Mouse (Mus musculus) 3T3-L1 (cell line): ENCODE results near the gene Urah.

ENCODE experiments used
- DNase-seq: peaks from one replicate; pipeline ENCODE4 v3.0.0-alpha.2; 2015; ENCODE audit warnings: low read depth, low spot score

Urah gene

DNA sequence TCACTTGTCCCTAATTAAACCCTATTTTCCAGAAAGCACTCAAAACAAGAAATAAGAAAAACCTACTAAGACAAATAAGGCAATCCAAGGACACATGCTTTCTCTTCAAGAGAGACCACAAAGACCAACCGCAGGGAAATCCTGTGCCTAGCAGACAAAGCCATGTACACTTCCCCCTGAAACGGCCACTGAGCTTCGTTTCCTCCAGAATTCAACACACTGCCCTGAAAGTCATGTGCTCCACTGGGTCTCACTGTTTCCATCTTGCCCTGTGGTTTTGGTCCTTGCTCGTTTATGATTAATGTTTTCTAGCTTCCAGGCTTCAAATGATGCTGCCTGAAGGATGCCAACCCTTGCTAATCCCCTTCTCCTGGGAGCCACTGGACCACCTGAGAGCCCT, 39.4 kb downstream of the Urah start:
- DNase-seq = no peak

DNA sequence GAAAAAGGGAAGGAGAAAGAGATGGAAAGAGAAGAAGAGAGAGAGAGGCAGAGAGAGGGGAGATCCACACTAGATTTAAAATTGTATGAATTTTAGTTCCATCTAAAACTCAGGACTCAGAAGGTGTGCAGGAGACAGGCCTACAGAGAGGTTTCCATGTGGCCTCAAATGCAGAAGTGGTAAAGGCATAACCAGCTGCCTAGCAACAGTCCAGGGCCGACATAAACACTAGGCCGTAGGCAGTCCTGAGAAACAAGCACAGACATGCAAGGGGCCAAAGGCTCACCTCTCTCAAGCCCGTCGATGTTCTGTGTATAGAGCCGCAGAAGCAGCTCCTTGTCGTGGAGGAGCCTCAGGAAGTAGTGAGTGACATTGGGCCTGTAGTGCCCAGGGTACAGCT, 42.5 kb downstream of the Urah start:
- no peak for DNase-seq

DNA sequence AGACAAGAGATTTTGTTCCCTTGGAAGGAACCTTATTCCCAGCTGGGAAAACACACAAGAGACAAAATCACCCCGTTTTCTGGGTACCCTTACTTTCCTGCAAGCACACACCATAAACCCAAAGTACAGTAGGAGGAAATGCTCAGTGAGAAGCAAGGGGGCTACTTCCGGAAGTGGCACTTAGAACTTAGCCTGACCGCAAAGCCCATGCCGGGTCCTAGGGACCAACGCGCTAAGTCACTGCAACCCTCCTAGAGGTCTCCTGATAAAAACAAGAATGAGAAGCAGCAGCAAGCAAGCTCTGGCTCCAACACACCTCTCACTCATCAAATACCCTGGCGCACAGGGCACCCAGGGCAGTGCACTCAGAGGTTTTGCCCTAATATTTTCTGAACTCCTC, 44.5 kb downstream of the Urah start:
- no peak for DNase-seq

DNA sequence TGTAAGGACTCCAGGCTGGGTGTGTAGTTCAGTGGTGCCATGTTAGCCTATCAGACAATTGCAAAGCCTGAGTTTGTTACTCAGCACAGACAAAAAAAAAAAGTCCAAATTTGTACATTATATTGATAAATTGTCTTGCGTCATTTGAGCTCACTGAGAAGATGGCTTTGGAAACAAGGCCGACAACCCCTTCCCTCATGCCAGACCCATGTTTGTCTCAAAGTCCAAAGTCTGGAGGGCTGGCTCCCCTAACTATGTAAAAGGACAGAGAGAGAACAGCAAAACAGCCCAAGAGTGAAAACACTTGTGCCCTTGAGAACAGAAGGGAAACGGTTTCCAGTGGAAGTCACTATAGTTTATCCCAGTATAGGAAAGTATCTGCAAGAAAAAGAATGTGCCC, 45.6 kb downstream of the Urah start:
- DNase-seq = no peak

DNA sequence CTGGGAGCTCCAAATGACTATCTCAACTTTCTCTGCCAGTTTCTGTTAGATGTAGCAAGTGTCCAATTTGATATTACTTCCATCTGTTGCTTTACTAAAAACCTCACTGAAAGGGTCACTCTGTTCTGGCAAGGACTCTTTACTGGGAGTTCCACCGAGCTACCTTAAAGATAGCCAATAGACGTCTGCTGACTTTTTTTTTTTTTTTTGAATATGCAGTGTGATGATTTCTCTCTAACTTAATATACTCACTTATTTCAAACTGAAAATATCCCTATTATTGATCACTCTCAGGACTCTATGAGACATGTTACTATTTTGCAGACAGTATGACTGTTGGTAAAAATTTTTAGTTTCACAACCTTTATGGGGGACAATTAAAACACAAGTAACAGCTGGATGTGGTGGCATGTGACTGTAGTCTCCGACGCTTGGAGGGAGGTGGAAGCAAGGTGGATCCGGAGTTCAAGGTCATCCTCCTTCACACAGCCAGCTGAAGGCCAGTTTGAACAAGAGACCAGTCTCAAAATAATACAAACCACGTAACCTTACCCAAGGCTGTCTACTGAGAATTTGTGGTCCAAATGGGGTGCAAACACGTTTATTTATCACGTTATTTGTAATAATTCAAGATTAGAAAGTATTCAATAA, 46.2 kb downstream of the Urah start:
- peak; percentile 4 for DNase-seq

DNA sequence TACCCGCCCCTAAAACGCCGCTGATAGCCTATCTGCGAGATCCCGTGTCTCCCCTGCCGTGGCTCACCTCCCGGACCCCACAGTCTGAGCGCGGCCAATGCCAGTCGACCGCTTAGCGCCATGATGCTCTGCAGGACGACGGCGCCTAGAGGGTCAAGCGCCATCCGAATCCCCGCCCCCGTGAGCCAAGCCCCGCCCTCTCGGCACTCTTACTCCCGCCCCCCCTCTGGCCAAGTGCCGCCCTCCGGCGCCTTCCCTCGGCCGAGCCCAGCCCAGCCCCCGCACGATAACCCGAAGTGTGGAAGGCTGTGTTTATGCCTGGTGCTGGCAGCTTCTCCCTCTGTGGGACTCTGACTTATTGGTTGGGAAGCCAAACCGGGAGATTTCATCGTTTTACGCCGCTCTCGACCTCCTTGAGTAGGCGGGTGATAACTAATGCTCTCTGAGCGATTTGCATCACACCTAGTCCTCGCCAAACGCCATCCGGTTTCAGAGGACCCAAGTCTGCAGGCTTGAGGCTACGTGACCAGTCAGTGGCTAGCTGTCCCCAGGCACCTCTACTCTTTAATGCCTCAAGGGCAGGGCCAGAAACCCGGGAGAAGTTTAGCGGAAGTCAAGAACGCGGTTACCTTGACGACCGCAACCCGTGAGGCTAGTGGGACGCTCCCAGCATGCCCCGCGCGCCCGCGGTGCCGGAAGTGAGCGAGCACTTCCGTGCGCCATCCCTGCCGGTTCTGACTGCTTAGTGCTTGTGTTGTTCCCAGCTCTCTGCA, 47.1 kb downstream of the Urah start, which contains the start of the genes Psmd13 and Sirt3:
Psmd13 (plus strand) TSS at position 273 of the 773 bp plus-strand sequence.
Sirt3 (minus strand) TSS at position 614 of the 773 bp plus-strand sequence.
- peak; percentile 93 for DNase-seq

DNA sequence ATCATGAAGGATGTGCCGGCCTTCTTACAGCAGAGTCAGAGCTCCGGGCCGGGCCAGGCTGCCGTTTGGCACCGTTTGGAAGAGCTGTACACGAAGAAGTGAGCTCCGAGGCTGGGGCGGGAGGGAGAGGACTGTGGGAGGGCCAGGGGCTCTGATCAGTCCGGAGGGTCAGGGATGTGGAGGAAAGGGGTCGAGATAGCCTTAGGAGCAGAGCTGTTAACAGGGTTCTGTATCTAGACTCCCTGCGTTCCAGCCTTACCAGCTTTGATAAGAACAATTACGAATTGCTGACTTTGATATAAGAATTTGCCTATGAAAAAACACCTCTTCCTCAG, 47.6 kb downstream of the Urah start:
- DNase-seq = no peak
